11 mouse cellular contexts compared by ENCODE assay signal in the genomic region with DNA sequence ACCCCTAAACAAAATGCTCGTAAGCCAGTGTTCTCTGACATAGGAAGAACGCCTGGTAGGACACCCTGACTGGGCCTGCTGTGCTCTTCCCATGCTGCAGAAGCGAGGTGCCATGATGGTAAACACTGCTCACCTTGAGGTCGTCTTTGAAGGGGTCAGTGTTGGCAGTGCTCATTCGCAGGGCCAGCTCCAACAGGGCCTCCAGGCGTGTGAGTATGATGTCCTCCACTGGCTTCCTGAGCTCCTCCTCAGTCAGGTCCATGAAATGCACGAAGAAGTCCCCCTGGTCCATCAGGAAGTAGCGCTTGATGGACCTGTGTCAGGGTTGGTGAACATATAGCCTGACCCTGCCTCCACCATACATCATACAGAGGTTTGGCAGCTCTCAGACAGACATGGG. TPM values are rescaled to one million over a fixed set of nuclear protein-coding genes. Genes with fewer than 3 reads are reported as not detected.
"Had no signal": no experiment of that assay in that cellular context is flagged by ENCODE, and none has a peak within 500 bp of the region (broad histone marks: within the 10 kb centered on the region; RNA-seq: fewer than 3 reads in every experiment).

No protein-coding gene starts in this region.

- DNase-seq: liver, embryonic 13.5 days; liver, postnatal 0 days; lung, adult 2 months; lung, postnatal 14 days; lung, postnatal 36 days; right cerebral cortex, postnatal 14 days; thymus, adult 2 months; thymus, postnatal 4 days had no signal

RNA-seq across cellular contexts. Expression of a gene that starts 26.1 kb away (rescaled TPM):
- total RNA-seq: monocyte, adult 5-6 weeks had no signal

RNA-seq across cellular contexts. Expression of a gene that starts 44.2 kb away (rescaled TPM):
- total RNA-seq: megakaryocyte progenitor cell, adult 5-6 weeks; monocyte, adult 5-6 weeks; neutrophil, adult 5-6 weeks had no signal
